Mouse (Mus musculus): Measurements from ENCODE around the gene Cort.
"Not testable (repeated sequence)": the region's sequence is repeated elsewhere in the genome, so short reads cannot be mapped to it uniquely, and the experiment has no call there.

Gene Cort

DNA sequence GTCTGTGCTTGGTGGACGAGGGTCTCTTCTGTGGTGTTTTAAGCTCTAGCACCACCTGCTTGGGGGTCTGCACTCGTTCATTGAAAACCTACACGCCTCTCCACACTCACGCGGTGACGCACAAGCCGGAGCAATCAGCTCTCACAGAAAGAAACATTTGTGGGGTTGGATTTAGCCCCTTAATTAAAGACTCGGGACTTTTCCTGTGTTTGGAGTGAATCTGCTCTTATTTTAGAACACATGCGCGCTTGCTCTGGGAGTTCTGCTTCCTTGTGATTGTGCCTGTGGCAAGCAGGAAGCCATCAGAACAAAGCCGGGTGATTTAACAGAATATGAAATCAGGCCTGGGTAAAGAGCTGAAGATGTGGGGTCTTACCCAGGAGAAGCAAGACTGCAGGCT is at the start of gene Cort:
Cort (minus strand) TSS at position 101 of the 400 bp plus-strand sequence.
- no peak for DNase-seq (ENCODE audit: low read depth, low spot score)

DNA sequence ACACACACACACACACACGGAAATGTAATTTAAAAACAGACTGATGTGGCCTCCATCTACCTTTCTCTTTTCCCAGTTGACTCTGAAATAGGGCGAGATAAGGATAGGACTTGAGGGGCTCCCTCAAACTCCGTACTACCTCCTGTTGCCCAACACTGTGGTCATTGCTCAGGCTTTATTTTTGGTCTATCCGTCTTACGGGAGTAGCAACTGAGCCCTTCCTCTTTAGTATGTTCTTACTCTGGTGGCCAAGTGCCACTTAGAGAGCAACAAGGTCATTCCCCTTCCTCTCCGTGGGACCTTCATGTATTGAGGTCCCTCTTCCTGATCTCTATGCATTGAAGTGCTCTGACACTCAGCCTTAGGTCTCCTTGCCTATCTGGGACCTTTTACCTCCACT is 47.1 kb upstream of the Cort start:
- DNase-seq (ENCODE audit: low read depth, low spot score) = no peak

DNA sequence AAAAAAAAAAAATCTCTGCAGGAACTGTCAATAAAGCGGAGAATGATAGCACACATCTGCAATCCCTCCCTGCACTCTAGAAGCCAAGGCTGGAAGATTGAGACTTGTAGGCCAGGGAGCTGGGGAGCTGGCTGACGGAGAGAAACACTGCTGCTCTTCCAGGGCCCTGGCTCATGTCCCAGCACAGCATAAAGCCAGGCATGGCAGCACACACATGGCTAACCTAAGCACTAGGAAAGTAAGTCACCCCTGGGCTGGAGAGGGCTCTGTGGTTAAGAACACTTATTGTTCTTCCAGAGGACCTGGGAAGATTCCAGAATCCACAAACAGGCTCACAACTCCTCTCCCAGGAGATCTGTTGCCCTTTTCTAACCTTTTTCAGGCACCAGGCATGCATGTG is 46.1 kb upstream of the Cort start:
- DNase-seq (ENCODE audit: low read depth, low spot score) = no peak

DNA sequence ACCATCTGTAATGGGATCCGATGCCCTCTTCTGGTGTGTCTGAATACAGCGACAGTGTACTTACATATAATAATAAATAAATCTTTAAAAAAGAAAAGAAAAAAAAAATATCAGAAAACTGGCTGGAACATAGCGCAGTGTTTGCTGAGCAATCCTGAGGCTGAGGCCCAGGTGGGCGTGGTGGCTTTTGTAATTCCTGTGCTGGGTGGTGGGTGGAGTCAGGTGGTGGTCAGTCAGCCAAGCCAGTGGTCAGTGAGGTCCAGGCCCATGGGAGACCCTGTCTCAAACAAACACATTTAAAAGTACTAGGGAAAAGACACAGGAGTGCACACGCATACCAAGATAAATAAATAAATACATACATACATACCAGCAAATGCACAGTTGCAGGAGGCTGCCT is 45.5 kb upstream of the Cort start:
- no peak for DNase-seq (ENCODE audit: low read depth, low spot score)

DNA sequence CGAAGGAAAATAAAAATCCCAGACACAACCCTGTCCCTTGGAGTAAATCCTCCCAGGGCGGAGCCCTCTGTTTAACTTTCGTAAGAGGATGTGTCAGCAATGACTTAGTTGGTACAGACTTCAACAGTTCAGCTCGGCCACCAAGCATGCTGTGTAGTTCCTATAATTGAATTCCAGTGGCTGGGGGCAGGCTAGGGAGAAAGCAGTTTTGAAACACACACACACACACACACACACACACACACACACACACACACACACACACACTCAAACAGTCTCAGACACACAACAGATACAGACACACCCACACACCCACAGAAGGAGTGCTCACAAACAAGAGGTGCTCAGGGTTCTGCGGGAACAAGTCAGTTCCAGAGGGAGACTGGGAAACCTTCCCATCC is 45.0 kb upstream of the Cort start:
- no peak for DNase-seq (ENCODE audit: low read depth, low spot score)

DNA sequence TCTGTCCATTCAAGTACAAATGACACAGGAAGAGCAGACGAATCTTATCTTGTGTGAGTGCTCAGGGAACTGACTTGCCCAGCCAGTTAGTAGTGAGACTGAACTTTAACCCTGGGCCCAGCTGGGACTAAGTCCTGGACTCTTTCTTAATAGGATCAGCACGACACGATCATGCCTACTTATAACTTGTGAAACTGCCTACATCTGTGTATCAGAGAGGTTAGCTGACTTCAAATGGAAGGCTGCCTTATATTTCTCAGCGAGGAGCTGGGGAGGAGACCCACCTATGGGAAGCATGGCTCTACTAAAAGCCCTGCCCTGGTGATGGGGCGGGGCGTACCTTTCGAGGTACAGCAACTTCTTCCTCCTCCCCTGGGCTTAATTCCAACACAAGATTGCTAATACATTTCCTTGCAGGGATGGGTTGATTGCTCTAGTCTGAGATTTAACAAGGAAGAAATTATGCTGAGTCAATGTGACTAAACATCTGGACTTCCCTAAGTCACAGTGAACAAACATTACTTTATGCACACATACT is 43.9 kb upstream of the Cort start:
- DNase-seq (ENCODE audit: low read depth, low spot score) = no peak

DNA sequence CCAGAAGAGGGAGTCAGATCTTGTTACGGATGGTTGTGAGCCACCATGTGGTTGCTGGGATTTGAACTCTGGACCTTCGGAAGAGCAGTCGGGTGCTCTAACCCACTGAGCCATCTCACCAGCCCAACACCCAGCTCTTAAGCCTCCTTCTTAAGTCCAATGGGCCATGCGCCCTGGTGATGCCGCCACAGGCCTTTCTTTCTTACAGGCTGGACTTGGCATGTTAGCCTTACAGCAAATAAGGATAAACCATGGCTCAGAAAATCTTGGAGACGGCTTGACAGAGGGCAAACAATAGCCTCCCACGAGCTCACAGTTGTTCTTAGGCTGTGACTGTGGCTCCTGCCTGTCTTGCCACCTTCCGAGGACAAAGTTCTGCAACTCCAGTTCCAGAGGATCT is 43.4 kb upstream of the Cort start:
- not testable (repeated sequence) for DNase-seq (ENCODE audit: low read depth, low spot score)

DNA sequence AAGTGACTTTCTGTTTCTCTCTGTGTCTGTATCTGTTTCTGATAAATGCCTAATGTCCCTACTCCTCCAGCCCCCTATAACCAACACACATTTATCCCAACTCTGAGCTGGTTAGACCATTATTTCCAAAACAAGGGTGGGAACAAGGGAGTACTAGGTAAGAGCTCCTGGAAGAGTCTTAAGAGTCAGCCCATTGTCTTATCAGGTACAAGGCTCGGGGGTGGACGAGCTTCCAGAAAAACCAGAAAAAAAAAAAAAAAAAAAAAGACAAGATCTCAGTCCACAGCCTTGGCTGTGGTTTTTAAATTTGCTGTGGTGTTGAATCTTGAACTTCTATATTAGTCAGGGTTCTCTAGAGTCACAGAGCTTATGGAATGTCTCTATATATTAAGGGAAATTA is 41.5 kb upstream of the Cort start:
- no peak for DNase-seq (ENCODE audit: low read depth, low spot score)

DNA sequence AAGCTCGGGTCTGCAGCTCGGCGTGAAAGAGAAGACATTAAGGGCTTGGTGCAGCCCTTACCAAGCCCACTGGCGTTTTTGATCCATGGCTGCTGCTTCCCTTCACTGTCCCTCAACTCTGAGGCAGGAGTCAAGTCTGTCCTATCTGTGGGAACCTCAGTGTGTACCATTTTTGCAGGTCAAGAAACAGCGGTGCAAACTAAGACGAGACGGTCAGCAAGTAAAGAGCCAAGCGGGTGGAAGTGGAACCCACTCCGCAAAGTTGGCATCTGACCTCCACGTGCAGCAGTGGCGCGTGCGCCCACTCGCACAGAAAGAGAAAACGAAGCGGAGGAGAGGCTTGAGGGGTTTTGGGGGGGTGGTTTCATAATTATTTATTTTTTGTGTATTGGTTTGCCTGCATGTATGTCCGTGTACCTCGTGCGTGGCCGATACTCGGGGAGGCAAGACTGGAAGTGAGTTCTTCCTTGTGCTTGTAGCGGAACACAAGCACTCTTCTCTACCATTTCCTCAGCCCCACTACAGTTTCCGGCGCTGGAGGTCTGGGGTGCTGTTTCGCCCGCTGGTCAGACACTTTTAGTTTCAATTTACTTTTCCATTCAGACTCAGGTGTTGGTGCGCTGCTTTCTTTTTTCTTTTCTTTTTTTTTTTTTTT is 40.5 kb upstream of the Cort start:
- DNase-seq (ENCODE audit: low read depth, low spot score) = no peak

DNA sequence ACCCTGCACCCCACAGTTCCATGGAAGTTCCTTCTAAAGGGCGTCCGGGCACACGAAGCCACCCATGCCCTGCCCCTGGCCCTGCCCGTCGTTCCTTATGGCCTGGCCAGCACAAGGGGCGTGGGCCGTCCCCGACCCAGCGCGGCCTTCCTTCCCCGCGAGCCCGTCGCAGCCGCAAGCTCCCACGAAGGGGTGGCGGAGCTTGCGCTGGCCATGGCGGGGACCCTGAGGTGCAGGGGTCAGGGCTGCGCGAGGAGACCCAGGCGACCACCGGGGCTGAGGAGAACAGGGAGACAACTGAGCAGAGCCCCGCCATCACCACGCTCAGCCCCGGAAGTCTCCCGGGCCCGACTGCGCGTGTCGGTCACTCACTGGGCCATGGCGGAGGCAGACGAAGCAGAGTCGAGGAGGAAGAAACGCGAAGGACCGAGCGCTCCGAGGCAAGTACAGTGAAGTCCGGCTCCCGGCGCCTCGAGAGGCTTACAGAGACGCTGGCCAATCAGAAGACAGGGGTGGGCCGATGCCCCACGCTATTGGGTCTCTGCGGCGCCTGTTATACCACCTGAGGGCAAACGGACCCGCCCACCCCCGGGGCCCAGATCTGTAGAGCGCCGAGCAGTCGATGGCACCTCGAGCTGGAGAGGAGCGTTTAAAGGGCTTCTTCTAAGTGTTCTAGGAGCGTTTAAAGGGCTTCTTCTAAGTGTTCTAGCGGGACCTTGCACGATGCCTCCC is 39.8 kb upstream of the Cort start, which contains the start of gene Pgd:
Pgd (minus strand) TSS at position 557 of the 732 bp plus-strand sequence.
- DNase-seq (ENCODE audit: low read depth, low spot score) = peak; percentile 89

DNA sequence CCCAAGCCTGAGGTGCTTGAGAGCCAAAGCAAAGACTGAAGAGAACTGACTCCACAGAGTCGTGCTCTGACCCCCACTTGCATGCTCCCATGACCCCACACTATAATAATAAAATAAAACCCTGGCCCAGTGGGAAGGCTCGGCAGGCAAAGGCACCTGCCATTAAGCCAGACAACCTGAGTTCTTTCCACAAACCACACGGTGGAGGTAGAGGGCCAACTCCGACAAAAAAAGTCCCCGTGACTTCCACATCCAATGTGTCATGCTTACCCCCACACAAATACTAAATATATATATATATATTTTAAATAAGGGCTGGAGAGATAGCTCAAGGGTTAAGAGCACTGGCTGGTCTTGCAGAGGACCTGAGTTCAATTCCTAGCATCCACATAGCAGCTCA is 37.6 kb upstream of the Cort start:
- no peak for DNase-seq (ENCODE audit: low read depth, low spot score)

DNA sequence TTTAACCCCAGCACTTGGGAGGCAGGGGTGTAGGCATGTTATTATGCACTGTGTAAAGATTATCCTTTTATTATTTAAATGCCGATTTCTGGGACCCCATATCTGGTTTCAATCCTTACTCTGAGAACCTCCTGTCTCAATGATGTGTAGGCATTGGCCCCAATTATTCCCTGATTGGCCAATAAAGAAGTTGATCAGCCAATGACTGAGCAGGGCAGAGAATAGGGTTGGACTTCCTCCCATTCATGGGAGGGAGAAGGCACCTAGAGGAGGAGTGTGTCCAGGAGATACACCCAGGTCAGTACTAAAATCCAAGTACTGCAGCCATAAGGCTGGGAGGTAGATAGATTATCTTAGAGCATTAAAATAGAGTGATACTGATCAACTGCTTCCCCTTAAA is 36.6 kb upstream of the Cort start:
- no peak for DNase-seq (ENCODE audit: low read depth, low spot score)

DNA sequence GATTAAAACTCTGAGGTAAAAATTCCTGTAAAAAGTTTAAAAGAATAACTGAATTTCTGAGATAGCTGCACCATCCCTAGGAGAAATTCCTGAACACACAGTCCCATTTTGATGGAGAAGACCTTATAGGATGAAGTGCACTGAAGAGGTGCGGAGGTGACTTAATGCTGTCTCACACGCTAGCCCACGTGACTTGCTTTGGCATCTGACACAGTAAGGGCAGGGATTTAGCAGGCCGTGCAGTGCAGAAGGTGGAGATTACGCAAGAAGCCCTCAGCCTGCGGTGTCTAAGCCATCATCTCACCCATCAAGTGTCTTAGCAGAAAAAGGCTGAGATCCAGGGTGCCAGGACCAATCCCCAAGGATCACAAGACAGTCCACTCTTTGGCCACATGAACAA is 34.6 kb upstream of the Cort start:
- no peak for DNase-seq (ENCODE audit: low read depth, low spot score)

DNA sequence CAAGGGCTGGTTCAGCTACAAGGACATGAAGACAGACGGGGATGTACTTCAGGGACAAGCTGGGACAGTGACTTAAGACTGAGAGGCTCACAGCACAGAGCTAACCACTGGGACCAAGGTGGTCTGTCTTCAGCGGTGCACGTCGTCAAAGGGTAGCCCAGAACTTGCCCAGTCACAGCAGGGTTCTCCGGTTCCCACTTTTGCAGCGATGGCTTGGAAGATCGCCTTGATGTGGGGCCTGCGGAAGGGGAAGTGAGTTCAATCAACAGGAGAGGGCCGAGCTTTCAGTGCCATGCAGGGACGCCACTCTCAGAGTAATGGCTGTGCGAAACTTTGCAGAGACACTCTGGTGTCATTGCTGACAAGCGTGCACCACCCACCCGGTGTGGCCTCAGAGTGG is 33.3 kb upstream of the Cort start:
- no peak for DNase-seq (ENCODE audit: low read depth, low spot score)

DNA sequence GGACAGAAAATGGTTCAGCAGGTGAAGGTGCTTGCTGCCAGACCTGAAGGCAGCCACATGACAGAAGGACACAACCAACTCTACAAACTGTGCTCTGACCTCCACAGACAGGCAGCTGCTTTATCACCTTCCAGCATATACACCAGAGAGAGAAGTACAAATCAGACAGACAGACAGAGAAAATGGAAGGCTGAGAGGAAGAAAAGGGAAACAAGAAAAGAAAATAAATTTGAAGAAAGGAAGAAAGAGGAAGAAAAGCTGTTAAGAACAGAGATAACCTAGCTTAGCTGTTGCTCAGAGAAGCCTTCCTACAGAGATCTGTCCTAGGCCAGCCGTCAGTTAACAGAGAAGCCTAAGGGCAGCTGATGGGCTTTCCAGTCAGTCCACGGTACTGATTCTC is 32.6 kb upstream of the Cort start:
- no peak for DNase-seq (ENCODE audit: low read depth, low spot score)

DNA sequence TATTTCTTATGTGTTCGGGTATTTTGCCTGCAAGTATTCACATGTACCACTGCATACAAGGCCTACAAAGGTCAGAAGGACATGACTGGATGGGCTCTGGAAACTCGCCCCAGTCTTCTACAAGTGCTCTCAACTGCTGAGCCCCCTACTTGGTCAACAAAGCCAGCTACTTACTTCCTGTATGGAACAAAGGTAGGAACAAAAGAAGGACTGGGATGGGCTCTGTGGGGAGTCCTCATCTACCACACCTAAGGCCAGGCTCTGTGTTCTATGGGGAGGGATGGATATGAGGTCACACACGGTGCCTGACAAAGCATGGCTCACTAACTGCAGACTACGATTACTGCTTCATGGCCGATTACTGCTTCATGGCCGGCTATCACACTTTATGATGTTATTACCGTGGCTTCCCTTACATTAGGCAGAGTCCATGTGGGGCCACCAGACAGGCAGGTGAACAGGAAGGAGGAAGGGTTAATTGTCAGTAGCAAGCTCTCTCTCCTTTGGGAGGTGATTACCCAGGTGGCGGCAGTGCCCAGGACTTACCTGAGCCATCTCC is 30.9 kb upstream of the Cort start:
- no peak for DNase-seq (ENCODE audit: low read depth, low spot score)

DNA sequence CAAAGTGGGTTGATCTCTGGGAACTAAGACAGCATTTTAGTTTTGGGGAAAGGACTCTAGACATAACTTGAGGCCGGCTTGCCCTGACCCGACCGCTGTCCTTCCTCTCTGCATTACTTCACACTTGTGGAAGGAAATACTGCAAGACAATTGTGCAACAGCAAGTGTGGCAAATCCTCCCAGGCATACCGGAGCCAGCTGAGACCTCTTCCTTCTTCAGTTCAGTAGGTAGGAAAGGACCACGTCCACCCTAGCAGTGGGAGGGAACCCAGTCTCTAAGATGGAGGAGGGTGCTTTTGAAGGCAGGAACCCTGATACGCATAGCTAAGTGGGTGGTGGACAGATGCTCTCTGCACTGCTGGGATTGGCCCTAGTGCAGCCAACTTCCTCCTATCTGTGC is 29.1 kb upstream of the Cort start:
- no peak for DNase-seq (ENCODE audit: low read depth, low spot score)

DNA sequence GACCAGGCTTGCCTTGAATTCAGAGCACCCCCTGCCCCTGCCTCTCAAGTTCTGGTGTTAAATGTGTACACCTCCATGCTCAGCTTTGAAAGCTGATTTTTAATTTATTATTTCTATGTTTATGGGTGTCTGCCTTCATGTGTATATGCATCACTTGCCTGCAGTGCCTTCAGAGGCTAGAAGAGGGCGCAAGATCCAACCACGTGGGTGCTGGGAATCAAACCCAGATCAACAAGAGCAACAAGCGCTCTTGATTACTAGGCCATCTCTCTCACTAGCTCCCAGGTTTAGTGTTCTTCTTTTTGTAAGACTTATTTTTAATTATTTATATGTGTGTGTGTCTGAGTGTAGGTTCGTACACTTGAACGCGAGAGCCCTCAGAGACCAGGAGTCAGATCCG is 28.3 kb upstream of the Cort start:
- no peak for DNase-seq (ENCODE audit: low read depth, low spot score)

DNA sequence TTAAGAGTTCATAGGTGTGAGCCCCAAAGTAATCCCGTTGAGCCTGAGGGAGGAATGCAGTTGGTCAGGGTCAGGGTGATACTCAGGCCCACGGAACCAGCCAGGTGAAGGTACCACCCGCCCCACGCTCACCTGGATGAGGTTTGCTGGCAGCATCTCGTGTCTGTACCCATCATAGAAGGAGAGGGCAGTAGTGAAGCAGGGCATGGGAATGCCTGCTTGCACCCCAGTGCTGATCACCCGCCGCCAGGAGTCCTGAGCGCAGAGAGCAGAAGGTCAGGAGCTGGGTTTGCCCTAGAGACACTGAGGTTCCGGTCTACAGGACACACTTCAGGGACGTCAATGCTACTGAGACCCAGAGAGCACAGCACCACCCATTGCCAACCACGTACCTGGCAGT is 24.2 kb upstream of the Cort start:
- DNase-seq (ENCODE audit: low read depth, low spot score) = no peak

DNA sequence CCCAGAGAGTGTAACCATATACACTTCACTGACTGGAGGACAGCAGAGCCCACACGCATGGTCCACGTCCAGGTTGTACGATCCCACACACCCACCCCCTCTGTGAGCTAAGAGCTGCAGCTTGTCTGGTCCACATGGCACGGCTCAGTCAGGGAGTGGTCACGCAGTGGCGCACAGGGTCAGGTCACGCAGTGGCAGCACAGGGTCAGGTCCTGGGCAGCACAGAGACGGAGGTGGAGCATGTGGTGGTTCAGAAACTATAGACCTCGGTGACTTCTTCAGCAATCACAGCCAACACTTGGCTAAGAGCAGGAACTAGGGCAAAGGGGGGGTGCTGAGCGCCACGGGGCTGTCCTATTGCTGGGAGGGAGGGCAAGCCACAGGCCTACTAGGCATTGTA is 23.7 kb upstream of the Cort start:
- no peak for DNase-seq (ENCODE audit: low read depth, low spot score)

DNA sequence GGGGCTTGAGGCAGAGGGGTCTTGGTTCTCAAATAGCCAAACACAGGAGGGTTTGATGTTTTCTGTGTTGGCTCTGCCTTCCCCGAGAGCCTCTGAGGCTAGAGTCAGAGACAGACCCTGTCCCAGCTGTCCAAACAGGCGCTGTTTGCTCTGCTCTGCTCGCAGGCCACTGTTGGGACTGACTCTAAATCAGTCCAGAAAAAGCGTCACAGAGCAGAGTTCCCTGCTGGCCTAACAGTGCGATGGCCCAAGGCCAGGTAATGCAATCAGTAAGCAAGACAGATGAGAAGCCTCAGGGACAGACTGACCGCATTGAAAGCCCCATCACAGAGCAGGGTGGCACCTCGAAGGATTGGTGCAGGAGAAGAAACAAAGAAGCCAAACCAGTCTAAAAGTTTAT is 23.0 kb upstream of the Cort start:
- DNase-seq (ENCODE audit: low read depth, low spot score) = no peak

DNA sequence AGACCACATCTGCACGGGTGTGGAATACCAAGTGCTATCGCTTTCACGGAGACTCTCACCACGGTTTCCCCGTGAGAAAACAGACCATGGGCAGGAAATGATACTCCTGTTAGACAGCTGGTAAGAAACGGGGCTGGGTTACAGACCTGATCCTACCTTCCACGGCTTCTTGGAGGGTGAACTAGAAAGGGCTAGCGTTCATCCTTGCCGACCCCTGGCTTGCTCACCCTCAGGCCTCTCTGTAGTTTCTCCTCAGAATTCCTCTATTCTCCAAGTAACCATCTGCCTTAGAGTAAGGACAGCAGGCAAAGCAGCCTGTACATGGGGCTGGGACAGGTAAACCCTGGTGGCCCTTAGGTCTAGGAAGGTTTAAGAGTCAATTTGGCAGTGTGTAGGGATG is 22.6 kb upstream of the Cort start:
- DNase-seq (ENCODE audit: low read depth, low spot score) = no peak

DNA sequence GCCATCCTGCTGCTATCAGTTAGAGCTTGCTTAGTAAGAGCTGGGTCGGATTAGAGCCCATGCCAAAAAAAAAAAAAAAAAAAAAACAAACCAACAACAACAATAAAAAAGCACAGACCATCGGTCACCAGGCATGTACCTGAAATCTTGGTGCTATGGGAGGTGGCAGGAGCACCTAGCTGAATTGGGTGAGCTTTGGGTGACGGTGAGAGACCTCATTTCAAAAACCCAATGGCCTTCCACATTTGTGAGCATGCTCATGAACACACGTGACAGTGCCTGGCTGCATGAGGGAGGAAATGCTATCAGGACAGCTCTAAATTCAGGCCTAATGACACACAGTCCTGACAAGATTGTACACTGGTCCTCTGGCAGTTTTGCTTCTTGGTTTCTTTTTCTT is 21.5 kb upstream of the Cort start:
- no peak for DNase-seq (ENCODE audit: low read depth, low spot score)
